Mouse (Mus musculus) subcutaneous adipose tissue, adult 2 months (tissue): Measurements from ENCODE around the gene Ero1l. TPM values are rescaled to one million over a fixed set of nuclear protein-coding genes. Genes with fewer than 3 reads are reported as not detected.

Experiments
- polyA plus RNA-seq: library from polyadenylated mRNA; depleted of rRNA; stranded (reverse); fragments of >200 nt; gene quantifications from 2 replicates; pipeline ENCODE4 v1.2.3, GENCODE M21; 2012; ENCODE audit warnings: low replicate concordance; rRNA removed

Ero1l gene
- 7.2 and 9.7 TPM in 2 replicates for polyA plus RNA-seq

GRCm38 (mm10) chr14:45318426-45319236 is at the start of gene Ero1l:
TSS of gene Ero1l (minus strand) at chr14:45318771.

GRCm38 (mm10) chr14:45350931-45351859 is 32.6 kb upstream of the Ero1l start, which contains the start of gene Styx:
TSS of gene Styx (plus strand) at chr14:45351093.

GRCm38 (mm10) chr14:45329589-45330181 is 11.1 kb upstream of the Ero1l start, which contains the start of gene Psmc6:
TSS of gene Psmc6 (plus strand) at chr14:45329788.

Other genes with a start within 250 kb of the Ero1l start
- 1.2 and 2.4 TPM in 2 replicates for gene Gpr137c, start 99.1 kb downstream of the Ero1l start, polyA plus RNA-seq
- gene Txndc16, start 98.4 kb downstream of the Ero1l start, polyA plus RNA-seq = 5.7 and 8.5 TPM in 2 replicates
- gene Psmc6, start 11.0 kb upstream of the Ero1l start, polyA plus RNA-seq = 30.6 and 43.4 TPM in 2 replicates
- gene Styx, start 32.3 kb upstream of the Ero1l start, polyA plus RNA-seq = 2.5 and 9.7 TPM in 2 replicates
- gene Gnpnat1, start 86.1 kb upstream of the Ero1l start, polyA plus RNA-seq = 4.2 and 6.0 TPM in 2 replicates
- 88.2 and 99.0 TPM in 2 replicates for gene Fermt2, start 211.3 kb upstream of the Ero1l start, polyA plus RNA-seq